Mouse (Mus musculus) embryonic facial prominence, embryonic 12.5 days (tissue): ENCODE data around the gene Olfr1128. TPM values are rescaled to one million over a fixed set of nuclear protein-coding genes. Genes with fewer than 3 reads are reported as not detected.

Source experiments
- polyA plus RNA-seq: library from polyadenylated mRNA; unstranded; fragments of >200 nt; fragmentation: Nextera tagmentation; extraction: Ambion mirVana; gene quantifications from 2 replicates; pipeline ENCODE4 v1.2.1, GENCODE M21; 2016

Gene Olfr1128
- polyA plus RNA-seq, 1 experiment from 2014 or later: not detected

Other genes with a start within 250 kb of the Olfr1128 start
- not detected in 2 replicates for gene Olfr1118, start 238.0 kb downstream of the Olfr1128 start, polyA plus RNA-seq
- gene Olfr1120, start 190.7 kb downstream of the Olfr1128 start, polyA plus RNA-seq: not detected in 2 replicates
- not detected in 2 replicates for gene Olfr1121, start 175.6 kb downstream of the Olfr1128 start, polyA plus RNA-seq
- not detected in 2 replicates for gene Olfr1122, start 159.7 kb downstream of the Olfr1128 start, polyA plus RNA-seq
- not detected in 2 replicates for gene Olfr1123, start 128.9 kb downstream of the Olfr1128 start, polyA plus RNA-seq
- gene Olfr1124, start 115.3 kb downstream of the Olfr1128 start, polyA plus RNA-seq: 0.09 and 0.11 TPM in 2 replicates
- not detected in 2 replicates for gene Olfr1126, start 91.6 kb downstream of the Olfr1128 start, polyA plus RNA-seq
- gene Pramel7, start 48.4 kb downstream of the Olfr1128 start, polyA plus RNA-seq: not detected in 2 replicates
- not detected in 2 replicates for gene Pramel6, start 39.0 kb downstream of the Olfr1128 start, polyA plus RNA-seq
- not detected in 2 replicates for gene Olfr153, start 13.7 kb downstream of the Olfr1128 start, polyA plus RNA-seq
- not detected in 2 replicates for gene Olfr1129, start 28.4 kb upstream of the Olfr1128 start, polyA plus RNA-seq
- gene Olfr1130, start 60.7 kb upstream of the Olfr1128 start, polyA plus RNA-seq: not detected in 2 replicates
- not detected in 2 replicates for gene Olfr1131, start 81.6 kb upstream of the Olfr1128 start, polyA plus RNA-seq
- gene Olfr1132, start 92.0 kb upstream of the Olfr1128 start, polyA plus RNA-seq: not detected in 2 replicates
- gene Olfr1133, start 101.8 kb upstream of the Olfr1128 start, polyA plus RNA-seq: not detected in 2 replicates
- not detected in 2 replicates for gene Olfr1134, start 112.9 kb upstream of the Olfr1128 start, polyA plus RNA-seq
- gene Olfr1135, start 128.1 kb upstream of the Olfr1128 start, polyA plus RNA-seq: not detected in 2 replicates
- not detected in 2 replicates for gene Olfr1136, start 148.4 kb upstream of the Olfr1128 start, polyA plus RNA-seq
- gene Olfr1137, start 167.6 kb upstream of the Olfr1128 start, polyA plus RNA-seq: not detected in 2 replicates
- gene Olfr1138, start 194.4 kb upstream of the Olfr1128 start, polyA plus RNA-seq: not detected in 2 replicates
- not detected in 2 replicates for gene Olfr1140, start 198.2 kb upstream of the Olfr1128 start, polyA plus RNA-seq
- not detected in 2 replicates for gene Olfr1141, start 208.4 kb upstream of the Olfr1128 start, polyA plus RNA-seq
- gene Olfr152, start 233.9 kb upstream of the Olfr1128 start, polyA plus RNA-seq: not detected in 2 replicates